Mouse (Mus musculus): ENCODE data around the gene Lrrc45.

- TF ChIP-seq EP300 (IDR thresholded peaks at IDR 0.05; ENCODE audit: low read depth) = no peak
- no peak for TF ChIP-seq CTCF (IDR thresholded peaks at IDR 0.05; ENCODE audit: low read depth)
Measured at GRCm38 (mm10) chr11:120711980-120712604, 1.6 kb upstream of the Lrrc45 start.
